Mouse (Mus musculus) ES-E14 (cell line): ENCODE measurements at regions not wholly inside any gene's neighbourhood (a gene's known extent, or its start where the extent isn't known, plus 50 kb on each side); places are given as distances from the start of the nearest gene placed in this dataset.

ENCODE experiments used
- DNase-seq: peaks from one replicate; pipeline ENCODE4 v3.0.0-alpha.2; 2013; ENCODE audit warnings: low read depth, low spot score
- H3K27ac ChIP-seq: 2 replicates; pipeline ENCODE4 v1.5.1; 2012; ENCODE audit warnings: low read depth, mild to moderate bottlenecking, low read length, moderate library complexity, mixed read lengths; ENCODE audit not compliant: poor library complexity, insufficient read depth, severe bottlenecking
- H3K36me3 ChIP-seq: 2 replicates; pipeline ENCODE4 v1.6.1; 2012; ENCODE audit warnings: mild to moderate bottlenecking, low read length, moderate library complexity, mixed read lengths; ENCODE audit not compliant: control insufficient read depth, poor library complexity, insufficient read depth, severe bottlenecking
- H3K4me1 ChIP-seq, 2 experiments: fragments of 150-350 bp in 1 of 2; sonication (generic) in 1 of 2; 2 replicates each; pipeline ENCODE4 v1.6.1; 2012; ENCODE audit warnings: low read length in 2 of 2, mild to moderate bottlenecking in 1 of 2, mixed read lengths in 1 of 2; ENCODE audit not compliant: control insufficient read depth in 2 of 2, insufficient read depth in 2 of 2, poor library complexity in 1 of 2
- H3K4me3 ChIP-seq, 2 experiments: fragments of 150-350 bp in 1 of 2; sonication (generic) in 1 of 2; 2 replicates each; pipeline ENCODE4 v1.5.1; 2012; ENCODE audit warnings: low read length in 2 of 2, low read depth in 1 of 2, mild to moderate bottlenecking in 1 of 2, mixed read lengths in 1 of 2; ENCODE audit not compliant: insufficient read depth in 1 of 2, poor library complexity in 1 of 2, severe bottlenecking in 1 of 2
- H3K9ac ChIP-seq: 2 replicates; pipeline ENCODE4 v1.6.1; 2012; ENCODE audit warnings: low read depth, mild to moderate bottlenecking, low read length, mixed read lengths; ENCODE audit not compliant: poor library complexity, insufficient read depth, severe bottlenecking
- H3K9me3 ChIP-seq: fragments of 150-350 bp; sonication (generic); 2 replicates; pipeline ENCODE4 v1.6.1; 2012; ENCODE audit warnings: low read depth, mild to moderate bottlenecking, low read length; ENCODE audit not compliant: control insufficient read depth, insufficient read depth
- CHD2 ChIP-seq: IDR thresholded peaks from 2 replicates; pipeline ENCODE4 v1.6.1; 2014; ENCODE audit warnings: mild to moderate bottlenecking, low read depth, low read length, inconsistent platforms
- HCFC1 ChIP-seq: IDR thresholded peaks from 2 replicates; pipeline ENCODE4 v1.6.1; 2012; ENCODE audit warnings: low read length, inconsistent platforms, borderline replicate concordance; ENCODE audit not compliant: insufficient read depth
- MAFK ChIP-seq: IDR thresholded peaks from 2 replicates; pipeline ENCODE4 v1.6.1; 2014; ENCODE audit warnings: mild to moderate bottlenecking, low read depth, low read length, inconsistent platforms; ENCODE audit not compliant: insufficient read depth
- ZC3H11A ChIP-seq: IDR thresholded peaks from 2 replicates; pipeline ENCODE4 v1.6.1; 2012; ENCODE audit warnings: low read depth, mild to moderate bottlenecking, inconsistent platforms, low read length, borderline replicate concordance
- ZNF384 ChIP-seq: IDR thresholded peaks from 2 replicates; pipeline ENCODE4 v1.6.1; 2012; ENCODE audit warnings: low read depth, low read length, inconsistent platforms
- in situ Hi-C, 2 experiments: fragments of 600-800 bp; cut with MboI; formaldehyde crosslinking; loops; one replicate each; pipeline ENCODE4 v1.15.1; 2025; ENCODE audit warnings: low sequenced_read_pairs in 2 of 2, inconsistent platforms in 1 of 2; ENCODE audit not compliant: unreplicated experiment in 2 of 2

DNA sequence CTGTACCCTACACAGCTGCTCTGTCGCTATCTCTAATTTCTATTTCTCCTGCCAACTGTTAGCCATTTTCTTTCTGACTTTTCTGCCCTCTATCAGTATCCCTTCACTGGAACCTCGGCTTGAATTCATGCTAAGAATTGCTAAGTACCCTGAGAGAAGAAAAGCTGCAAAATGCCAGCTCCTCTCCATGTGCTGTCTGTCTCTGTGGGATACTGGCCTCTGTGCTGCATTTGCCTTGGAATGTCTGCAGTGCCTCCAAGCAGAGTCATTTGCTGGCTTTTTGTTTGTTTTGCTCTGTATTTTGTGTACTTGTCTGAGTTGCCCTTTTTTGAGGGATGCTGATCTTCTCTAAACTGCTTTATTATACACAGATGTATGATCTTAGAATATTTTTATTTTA, 215.5 kb downstream of the Akain1 start:
- TF ChIP-seq ZNF384 (no peak), MAFK (no peak), HCFC1 (no peak), CHD2 (no peak), ZC3H11A (no peak)
- no peaks in the 10 kb centered on the region for H3K9me3 ChIP-seq
- in situ Hi-C loops: no loop called here
- no peaks in the 10 kb centered on the region for H3K36me3 ChIP-seq
- H3K9ac ChIP-seq: no peak overlapping the region
- DNase-seq: no peak
- H3K4me1 ChIP-seq: no peaks in the 10 kb centered on the region
- no peak overlapping the region for H3K27ac ChIP-seq
- H3K4me3 ChIP-seq: no peak overlapping the region

DNA sequence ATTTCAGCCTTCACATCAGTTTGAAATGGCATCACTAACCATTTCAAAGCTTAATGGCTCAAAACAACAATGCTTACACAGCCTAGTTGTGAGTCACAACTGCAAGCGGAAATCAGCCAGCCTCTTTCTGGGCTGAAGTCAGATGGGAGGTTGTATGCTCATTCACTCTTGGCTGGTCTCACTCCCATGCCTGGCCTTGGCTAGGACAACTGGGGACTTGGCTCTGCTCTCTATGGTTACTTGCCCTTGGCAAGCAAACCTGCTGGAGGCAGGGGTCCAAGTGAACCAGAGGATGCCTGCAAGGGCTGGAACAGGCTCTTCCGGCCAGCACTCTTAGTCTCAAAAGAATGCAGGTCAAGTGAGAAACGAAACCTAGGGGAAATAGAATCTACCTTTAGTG, 233.4 kb downstream of the Akain1 start:
- in situ Hi-C loops: no loop called here

DNA sequence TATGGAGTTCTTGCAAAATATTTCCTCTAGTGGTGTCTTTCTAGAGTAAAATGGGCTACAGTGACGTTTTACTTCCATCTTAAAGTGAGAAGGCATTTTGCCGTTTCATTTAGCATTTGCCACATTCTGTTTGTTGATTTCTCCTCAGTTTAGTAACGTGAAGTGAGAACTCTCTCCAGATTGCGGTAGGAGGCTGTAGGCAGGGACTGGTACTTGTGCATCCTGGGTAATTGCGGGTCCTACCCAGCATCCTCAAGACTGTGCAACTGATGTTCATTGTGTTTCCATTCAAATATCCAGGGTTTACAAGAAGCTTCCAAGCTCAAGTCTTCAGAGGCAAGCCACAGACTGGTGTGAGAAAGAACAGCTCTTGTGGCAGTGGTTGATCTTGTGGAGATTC, 244.0 kb downstream of the Akain1 start:
- in situ Hi-C loops: no loop called here
- Histone ChIP-seq H3K9me3 (no peaks in the 10 kb centered on the region), H3K36me3 (no peaks in the 10 kb centered on the region), H3K9ac (no peak overlapping the region), H3K4me3 (no peak overlapping the region), H3K27ac (no peak overlapping the region), H3K4me1 (no peaks in the 10 kb centered on the region)
- no peak for DNase-seq
- TF ChIP-seq HCFC1 (no peak), ZC3H11A (no peak), ZNF384 (no peak), CHD2 (no peak), MAFK (no peak)

More for the DNA sequence above, 233.4 kb downstream of the Akain1 start:
- no peak for DNase-seq
- no peak overlapping the region for H3K27ac ChIP-seq
- TF ChIP-seq ZC3H11A (no peak), CHD2 (no peak), ZNF384 (no peak), HCFC1 (no peak), MAFK (no peak)
- H3K36me3 ChIP-seq: no peaks in the 10 kb centered on the region
- no peaks in the 10 kb centered on the region for H3K4me1 ChIP-seq
- no peak overlapping the region for H3K9ac ChIP-seq
- no peaks in the 10 kb centered on the region for H3K9me3 ChIP-seq
- H3K4me3 ChIP-seq: no peak overlapping the region

DNA sequence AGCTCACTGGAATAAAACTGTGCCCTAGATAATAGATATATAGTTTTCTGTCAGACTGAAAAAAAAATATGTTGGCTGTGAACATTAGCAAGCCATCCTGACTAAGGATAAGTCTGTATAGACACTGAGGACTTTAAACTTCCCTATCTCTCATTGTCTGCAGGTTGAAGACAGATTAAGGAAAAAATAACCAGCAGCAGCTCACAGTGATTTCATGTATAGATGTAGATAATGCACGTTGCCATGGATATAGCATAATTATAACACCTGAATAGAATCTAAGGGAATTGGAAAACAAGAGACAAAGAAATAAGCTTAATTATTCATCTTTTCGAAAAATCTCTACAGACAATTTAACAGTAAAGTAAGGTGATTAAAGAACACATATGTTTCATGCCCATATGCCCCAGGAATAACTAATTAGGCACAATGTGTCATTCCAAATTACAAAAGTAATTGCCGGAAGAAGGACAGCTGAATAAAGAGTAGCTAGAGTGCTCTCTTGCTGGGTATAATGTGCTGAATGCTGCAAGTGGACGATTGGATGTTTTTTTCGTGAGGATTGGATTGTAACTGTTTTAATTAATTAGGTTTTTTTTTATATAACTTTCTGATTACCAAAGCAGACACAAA, 246.6 kb downstream of the Akain1 start:
- Histone ChIP-seq H3K4me1 (no peaks in the 10 kb centered on the region), H3K4me3 (no peak overlapping the region), H3K9ac (no peak overlapping the region), H3K27ac (no peak overlapping the region), H3K9me3 (no peaks in the 10 kb centered on the region), H3K36me3 (no peaks in the 10 kb centered on the region)
- no peak for DNase-seq
- in situ Hi-C loops: no loop called here
- TF ChIP-seq ZNF384: no peak
- no peak for TF ChIP-seq HCFC1
- TF ChIP-seq ZC3H11A: no peak
- no peak for TF ChIP-seq MAFK
- TF ChIP-seq CHD2: no peak

DNA sequence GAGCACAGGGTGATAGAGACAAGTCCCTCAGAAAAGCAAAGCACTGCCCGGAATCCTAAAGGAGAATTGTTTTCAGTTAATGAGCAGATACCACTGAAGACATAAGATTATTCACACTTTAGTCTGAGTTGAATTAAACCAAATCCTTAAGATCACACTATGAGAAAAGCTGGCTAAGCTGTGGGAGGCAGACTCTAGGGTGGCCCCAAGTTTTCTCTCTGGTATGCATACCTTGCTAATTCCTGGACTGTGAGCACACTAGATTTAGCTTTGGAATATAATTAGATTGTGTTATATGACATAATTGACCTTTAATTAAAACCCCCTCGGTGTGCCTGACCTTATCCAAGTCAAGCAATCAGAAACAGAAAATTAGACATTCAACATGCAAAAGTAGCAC, 247.3 kb downstream of the Akain1 start:
- H3K4me3 ChIP-seq: no peak overlapping the region
- H3K9ac ChIP-seq: no peak overlapping the region
- in situ Hi-C loops: no loop called here
- H3K4me1 ChIP-seq: no peaks in the 10 kb centered on the region
- H3K9me3 ChIP-seq: no peaks in the 10 kb centered on the region
- DNase-seq: no peak
- no peaks in the 10 kb centered on the region for H3K36me3 ChIP-seq
- TF ChIP-seq CHD2 (no peak), HCFC1 (no peak), ZC3H11A (no peak), MAFK (no peak), ZNF384 (no peak)
- no peak overlapping the region for H3K27ac ChIP-seq
